Mouse (Mus musculus) embryonic facial prominence, embryonic 14.5 days (tissue): ENCODE data around the gene Fbxw24. TPM values are rescaled to one million over a fixed set of nuclear protein-coding genes. Genes with fewer than 3 reads are reported as not detected.

Experiments used
- ATAC-seq: fragments of 200-750 bp; cut with Nextera tagmentation; 2 replicates; pipeline ENCODE4 v1.8.0; 2017; ENCODE audit warnings: low read depth, moderate number of reproducible peaks, moderate TSS enrichment
- DNase-seq: peaks from one replicate; pipeline ENCODE4 v3.0.0-alpha.2; 2015; ENCODE audit warnings: low spot score
- H3K27ac ChIP-seq: fragments of 300-500 bp; sonication (generic); replicated peaks from 2 replicates; pipeline ENCODE4 v1.5.1; 2014; ENCODE audit warnings: low read depth, mild to moderate bottlenecking, low read length, moderate library complexity
- H3K27me3 ChIP-seq: fragments of 300-500 bp; sonication (generic); replicated peaks from 2 replicates; pipeline ENCODE4 v1.6.1; 2014; ENCODE audit warnings: low read length; ENCODE audit not compliant: control insufficient read depth, insufficient read depth
- H3K36me3 ChIP-seq: fragments of 300-500 bp; sonication (generic); 2 replicates; pipeline ENCODE4 v1.6.1; 2014; ENCODE audit warnings: low read length, mixed read lengths; ENCODE audit not compliant: control insufficient read depth, insufficient read depth
- H3K4me1 ChIP-seq: fragments of 300-500 bp; sonication (generic); 2 replicates; pipeline ENCODE4 v1.6.1; 2014; ENCODE audit warnings: antibody characterized with exemption, low read length; ENCODE audit not compliant: control insufficient read depth, insufficient read depth
- H3K4me2 ChIP-seq: fragments of 300-500 bp; sonication (generic); 2 replicates; pipeline ENCODE4 v1.6.1; 2014; ENCODE audit warnings: low read depth, mild to moderate bottlenecking, low read length, moderate library complexity, mixed read lengths
- H3K4me3 ChIP-seq: fragments of 300-500 bp; sonication (generic); 2 replicates; pipeline ENCODE4 v1.5.1; 2014; ENCODE audit warnings: low read depth, mild to moderate bottlenecking, low read length
- H3K9ac ChIP-seq: fragments of 300-500 bp; sonication (generic); 2 replicates; pipeline ENCODE4 v1.6.1; 2014; ENCODE audit warnings: low read depth, mild to moderate bottlenecking, low read length, moderate library complexity, mixed read lengths
- H3K9me3 ChIP-seq: fragments of 300-500 bp; sonication (generic); 2 replicates; pipeline ENCODE4 v1.6.1; 2016; ENCODE audit warnings: low read length; ENCODE audit not compliant: control insufficient read depth
- WGBS: fragments of 180-500 bp; shearing (Covaris S2); extraction: QIAGEN DNeasy Blood & Tissue Kit; methylation state at CpG from one replicate; pipeline ENCODE4 v1.1.7; 2014; 5-methylcytosine and 5-hydroxymethylcytosine counted together
- polyA plus RNA-seq: library from polyadenylated mRNA; unstranded; fragments of >200 nt; fragmentation: Nextera tagmentation; extraction: Ambion mirVana; gene quantifications from 2 replicates; pipeline ENCODE4 v1.2.1, GENCODE M21; 2014

Fbxw24 gene
- polyA plus RNA-seq, 1 experiment from 2014 or later = 0.11 TPM

DNA sequence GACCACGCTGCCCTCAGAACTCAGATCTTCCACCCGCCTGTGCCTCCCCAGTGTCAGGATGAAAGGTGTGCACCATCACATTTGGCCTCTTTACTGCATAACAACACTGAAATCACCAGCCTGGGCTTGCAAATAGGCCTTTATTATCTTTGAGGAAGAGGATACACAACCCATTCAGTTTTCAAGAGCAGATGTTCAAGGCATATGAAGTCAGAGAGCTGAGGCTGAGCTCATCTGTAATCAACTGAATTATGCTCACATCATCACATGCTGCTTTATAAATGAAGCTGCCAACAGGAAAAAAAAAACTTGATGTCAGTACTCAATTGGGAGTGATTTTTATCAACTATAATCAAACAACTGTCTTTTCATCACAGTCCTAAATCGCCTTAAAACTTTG, 73.4 kb downstream of the Fbxw24 start:
- H3K4me2 ChIP-seq = no peak overlapping the region
- no peaks in the 10 kb centered on the region for H3K27me3 ChIP-seq
- no peaks in the 10 kb centered on the region for H3K9me3 ChIP-seq
- no peak overlapping the region for H3K4me3 ChIP-seq
- H3K36me3 ChIP-seq = no peaks in the 10 kb centered on the region
- ATAC-seq = no peak
- DNase-seq = no peak
- 68% methylated on average over 3 of the region's 3 CpGs for WGBS
- no peaks in the 10 kb centered on the region for H3K4me1 ChIP-seq
- H3K9ac ChIP-seq = no peak overlapping the region
- no peak overlapping the region for H3K27ac ChIP-seq

Other genes starting within 250 kb of the Fbxw24 start
- not detected in 2 replicates for gene Fbxw22, start 221.8 kb downstream of the Fbxw24 start, polyA plus RNA-seq
- not detected in 2 replicates for gene Fbxw16, start 176.9 kb downstream of the Fbxw24 start, polyA plus RNA-seq
- not detected in 2 replicates for gene Fbxw19, start 130.2 kb downstream of the Fbxw24 start, polyA plus RNA-seq
- not detected in 2 replicates for gene Fbxw15, start 57.8 kb downstream of the Fbxw24 start, polyA plus RNA-seq
- not detected in 2 replicates for gene Fbxw25, start 38.6 kb upstream of the Fbxw24 start, polyA plus RNA-seq
- gene Fbxw18, start 76.6 kb upstream of the Fbxw24 start, polyA plus RNA-seq = not detected in 2 replicates
- gene Fbxw26, start 120.0 kb upstream of the Fbxw24 start, polyA plus RNA-seq = 0.21 TPM in 1 of 2 replicates, not detected in the other
- gene Fbxw27, start 164.6 kb upstream of the Fbxw24 start, polyA plus RNA-seq = not detected in 2 replicates
- gene Spink8, start 186.2 kb upstream of the Fbxw24 start, polyA plus RNA-seq = 0.29 and 1.7 TPM in 2 replicates
- 53.2 and 53.4 TPM in 2 replicates for gene Nme6, start 206.7 kb upstream of the Fbxw24 start, polyA plus RNA-seq
- gene Camp, start 223.6 kb upstream of the Fbxw24 start, polyA plus RNA-seq = 4.1 and 4.9 TPM in 2 replicates
- 24.5 and 28.4 TPM in 2 replicates for gene Cdc25a, start 249.5 kb upstream of the Fbxw24 start, polyA plus RNA-seq